Comparison of ENCODE assay signal across 9 mouse cellular contexts in genomic region chr2:5900145-5900544, GRCm38 (mm10). TPM values are rescaled to one million over a fixed set of nuclear protein-coding genes. Genes with fewer than 3 reads are reported as not detected.
A peak's percentile ranks its signal among the peaks of the same experiment; 100 is the strongest.
DNase-seq lines count a peak whose midpoint lies in the region; ATAC-seq and TF ChIP-seq lines count a peak whose summit lies in the region.
"Had no signal": no experiment of that assay in that cellular context is flagged by ENCODE, and none has a peak within 500 bp of the region (broad histone marks: within the 10 kb centered on the region; RNA-seq: fewer than 3 reads in every experiment).

No protein-coding gene starts in this region.

- peak; percentile 50 for DNase-seq in CD4-positive, CD25-positive, alpha-beta regulatory T cell, adult 2 months (ENCODE audit: low read depth, low spot score)
- peak; percentile 30 to 31 for DNase-seq in layer of hippocampus, postnatal 10 days (ENCODE audit: low spot score in 2 of 2)
- no peak for DNase-seq in layer of hippocampus, adult 9-10 months (ENCODE audit: low spot score)
- DNase-seq in lung, postnatal 36 days: peak; percentile 29
- DNase-seq in urinary bladder, postnatal 36 days (ENCODE audit: low spot score in 2 of 2): no peak
- DNase-seq in cerebellum, adult 18-20 months: no peak

- H3K27ac ChIP-seq in bone marrow, adult 2 months (ENCODE audit: control insufficient read depth, insufficient read depth, low read depth, low read length, poor library complexity): no peak overlapping the region

- peak; percentile 65 for TF ChIP-seq CTCF in bone marrow, adult 2 months (IDR thresholded peaks at IDR 0.05; ENCODE audit: control insufficient read depth, insufficient read depth, low read length)

- H3K4me1 ChIP-seq in bone marrow, adult 2 months (ENCODE audit: control insufficient read depth, insufficient read depth, low read length): no peaks in the 10 kb centered on the region
- H3K4me1 ChIP-seq: megakaryocyte, embryonic 14.5 days had no signal

- no peak overlapping the region for H3K4me3 ChIP-seq in bone marrow, adult 2 months (replicated peaks; ENCODE audit: control insufficient read depth, low read depth, low read length)
- H3K4me3 ChIP-seq: megakaryocyte, embryonic 14.5 days had no signal

- 80% methylated on average over 5 of the region's 5 CpGs for WGBS in bone marrow, adult 2 months

- no peak for ATAC-seq in CD4-positive, CD25-positive, alpha-beta regulatory T cell, adult 4 months

- TF ChIP-seq POLR2A in bone marrow, adult 2 months (IDR thresholded peaks at IDR 0.05; ENCODE audit: borderline replicate concordance, control insufficient read depth, low read depth, low read length): no peak

RNA-seq across cellular contexts. Expression of gene Sec61a2, which starts 4.9 kb away (rescaled TPM):
- 10 to 100 TPM; 17.6 to 25.1 TPM for polyA plus RNA-seq in CD4-positive, CD25-positive, alpha-beta regulatory T cell, adult 4 months (2017; shearing (Covaris generic))
- total RNA-seq in layer of hippocampus, postnatal 10 days (2021): 100 to 1,000 TPM; 103 to 112 TPM
- 10.1 and 12.4 TPM in 2 replicates for polyA plus RNA-seq in bone marrow, adult 2 months (2011; ENCODE audit: insufficient read depth, insufficient read length, low replicate concordance, missing spikeins)

RNA-seq across cellular contexts. Expression of gene Gm13199, which starts 37.4 kb away (rescaled TPM):
- 1 to 10 TPM in 1 of 2 experiments, not detected in 1; 2.5 TPM for polyA plus RNA-seq in CD4-positive, CD25-positive, alpha-beta regulatory T cell, adult 4 months (2017; shearing (Covaris generic))
- 1 to 10 TPM; 1.8 to 2.1 TPM for total RNA-seq in layer of hippocampus, postnatal 10 days (2021)
- polyA plus RNA-seq in bone marrow, adult 2 months (2011; ENCODE audit: insufficient read depth, insufficient read length, low replicate concordance, missing spikeins): 2.5 and 3.8 TPM in 2 replicates

RNA-seq across cellular contexts. Expression of gene Dhtkd1, which starts 42.4 kb away (rescaled TPM):
- polyA plus RNA-seq in CD4-positive, CD25-positive, alpha-beta regulatory T cell, adult 4 months (2017; shearing (Covaris generic)): under 1 TPM in 1 of 2 experiments, not detected in 1; 0.05 TPM
- 10 to 100 TPM in 1 of 2 experiments, 1 to 10 TPM in 1; 9.5 to 12.4 TPM for total RNA-seq in layer of hippocampus, postnatal 10 days (2021)
- polyA plus RNA-seq in bone marrow, adult 2 months (2011; ENCODE audit: insufficient read depth, insufficient read length, low replicate concordance, missing spikeins): 1.7 and 1.9 TPM in 2 replicates

RNA-seq across cellular contexts. Expression of gene Upf2, which starts 51.1 kb away (rescaled TPM):
- polyA plus RNA-seq in CD4-positive, CD25-positive, alpha-beta regulatory T cell, adult 4 months (2017; shearing (Covaris generic)): 10 to 100 TPM; 18.5 to 20.8 TPM
- 10 to 100 TPM; 18.6 to 19.5 TPM for total RNA-seq in layer of hippocampus, postnatal 10 days (2021)
- 12.4 and 20.0 TPM in 2 replicates for polyA plus RNA-seq in bone marrow, adult 2 months (2011; ENCODE audit: insufficient read depth, insufficient read length, low replicate concordance, missing spikeins)

RNA-seq across cellular contexts. Expression of gene Cdc123, which starts 55.2 kb away (rescaled TPM):
- 100 to 1,000 TPM; 181 to 224 TPM for polyA plus RNA-seq in CD4-positive, CD25-positive, alpha-beta regulatory T cell, adult 4 months (2017; shearing (Covaris generic))
- 100 to 1,000 TPM; 117 to 132 TPM for total RNA-seq in layer of hippocampus, postnatal 10 days (2021)
- polyA plus RNA-seq in bone marrow, adult 2 months (2011; ENCODE audit: insufficient read depth, insufficient read length, low replicate concordance, missing spikeins): 58.0 and 72.0 TPM in 2 replicates

Comparison
In these comparisons a context has a peak if more than half of its experiments do, and no peak if none do; other contexts are left out.
1. DNase-seq: peak in CD4-positive, CD25-positive, alpha-beta regulatory T cell, adult 2 months (single experiment), layer of hippocampus, postnatal 10 days (2 of 2) and lung, postnatal 36 days (single experiment); none in layer of hippocampus, adult 9-10 months (single experiment), urinary bladder, postnatal 36 days (0 of 2) and cerebellum, adult 18-20 months (0 of 2).